Mouse (Mus musculus) cerebellum, adult 9-11 months (tissue): ENCODE measurements around the gene Unc93a.
A peak's percentile ranks its signal among the peaks of the same experiment; 100 is the strongest.
"Not testable (repeated sequence)": the region's sequence is repeated elsewhere in the genome, so short reads cannot be mapped to it uniquely, and the experiment has no call there.

Source experiments
- DNase-seq: peaks from one replicate; pipeline ENCODE4 v3.0.0; 2022

Unc93a gene

DNA sequence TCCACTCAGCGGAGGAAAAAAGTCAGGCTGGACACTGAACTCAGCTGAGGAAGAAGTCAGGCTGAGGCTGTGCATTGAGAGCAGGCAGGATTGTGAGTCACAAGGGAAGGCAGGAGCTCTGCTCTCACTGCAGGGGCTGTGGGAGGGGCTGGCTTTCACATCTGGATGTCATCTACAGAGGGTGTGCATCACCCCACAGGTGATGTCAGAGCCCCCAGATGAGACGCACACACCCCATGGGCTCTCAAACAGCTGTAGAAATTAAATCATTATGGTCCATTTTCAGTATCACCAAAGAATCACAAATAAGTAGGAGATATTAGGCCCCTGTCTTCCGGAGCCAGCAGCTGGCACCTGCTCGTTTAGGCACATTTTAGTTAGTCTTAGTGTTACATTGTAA lies at the start of gene Unc93a:
TSS of gene Unc93a (minus strand) at position 101 of the 400 bp plus-strand sequence.
- not testable (repeated sequence) for DNase-seq

DNA sequence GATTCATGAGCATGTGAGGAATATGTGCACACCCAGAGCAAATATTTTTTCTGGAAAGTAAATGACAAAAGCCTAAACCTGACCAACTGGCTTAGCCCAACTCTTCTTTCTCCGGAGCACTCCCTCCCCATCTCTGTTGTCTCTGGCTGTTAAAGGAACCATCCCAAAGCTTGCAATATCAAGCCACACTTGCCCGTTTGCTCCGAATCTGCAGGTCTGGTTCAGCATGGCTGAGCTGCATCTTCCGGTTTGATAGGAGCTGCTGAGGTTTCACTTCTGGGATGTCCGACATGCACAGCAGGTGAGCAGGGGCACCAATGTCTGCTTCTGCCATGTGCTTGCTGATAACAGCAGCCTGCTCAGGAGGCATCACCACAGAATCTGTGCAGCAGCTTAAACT lies 48.9 kb upstream of the Unc93a start:
- not testable (repeated sequence) for DNase-seq

DNA sequence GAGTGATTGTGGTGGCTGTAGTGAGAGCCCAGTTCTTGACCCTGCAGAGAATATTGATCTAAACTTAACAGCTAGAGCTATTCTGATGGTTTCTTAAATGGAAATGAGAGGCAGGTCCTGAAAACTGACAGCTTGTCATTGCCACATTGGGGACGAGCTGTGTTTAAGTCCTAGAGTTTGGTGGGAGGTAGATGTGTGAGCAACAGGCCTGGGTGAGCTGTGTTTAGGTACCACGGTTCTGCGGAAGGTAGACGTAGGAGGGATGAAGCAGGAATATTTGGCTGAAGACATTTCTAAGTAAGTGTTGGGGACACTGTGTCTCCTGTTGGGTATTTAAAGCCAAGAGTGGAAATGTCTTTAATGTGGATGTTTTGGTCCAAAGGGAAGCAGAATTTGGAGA lies 47.4 kb upstream of the Unc93a start:
- DNase-seq = not testable (repeated sequence)

DNA sequence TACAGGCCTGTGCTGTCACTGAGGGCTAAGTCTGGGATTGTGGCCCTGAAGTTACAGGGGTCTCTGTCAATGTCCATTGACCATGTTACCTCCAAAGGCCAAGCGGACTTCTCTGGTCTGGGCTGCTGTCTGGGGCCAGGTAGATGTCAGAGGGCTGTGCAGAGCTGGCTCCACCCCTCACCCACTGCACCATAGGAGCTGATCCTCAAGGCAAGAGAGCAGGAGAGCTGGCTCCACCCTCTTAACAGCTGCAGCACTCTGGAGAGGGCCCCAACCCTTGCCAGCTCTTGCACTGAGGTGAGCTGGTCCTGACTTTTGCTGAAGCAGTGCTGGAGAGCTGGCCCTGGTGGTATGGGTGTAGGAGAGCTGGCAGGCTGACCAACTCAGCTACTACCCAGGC lies 46.2 kb upstream of the Unc93a start:
- not testable (repeated sequence) for DNase-seq

DNA sequence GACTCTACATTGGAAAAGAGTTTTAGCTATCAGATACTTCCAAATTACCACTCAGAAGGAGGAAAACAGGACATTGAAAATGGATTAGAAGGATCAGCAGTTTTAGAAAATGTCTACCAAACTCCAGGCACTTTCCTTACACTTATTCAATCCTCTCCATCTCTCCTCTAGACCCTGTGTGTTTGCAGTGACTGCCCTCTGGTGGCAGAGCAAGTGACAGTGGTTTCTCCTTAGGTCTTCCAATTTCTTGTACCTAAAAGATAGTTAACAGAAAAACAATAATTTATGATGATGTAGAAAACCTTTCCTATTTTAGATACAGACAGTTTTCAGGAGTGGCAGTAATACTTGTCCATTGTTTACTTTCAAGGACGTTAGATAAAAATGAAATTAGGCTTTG lies 44.0 kb upstream of the Unc93a start:
- not testable (repeated sequence) for DNase-seq

DNA sequence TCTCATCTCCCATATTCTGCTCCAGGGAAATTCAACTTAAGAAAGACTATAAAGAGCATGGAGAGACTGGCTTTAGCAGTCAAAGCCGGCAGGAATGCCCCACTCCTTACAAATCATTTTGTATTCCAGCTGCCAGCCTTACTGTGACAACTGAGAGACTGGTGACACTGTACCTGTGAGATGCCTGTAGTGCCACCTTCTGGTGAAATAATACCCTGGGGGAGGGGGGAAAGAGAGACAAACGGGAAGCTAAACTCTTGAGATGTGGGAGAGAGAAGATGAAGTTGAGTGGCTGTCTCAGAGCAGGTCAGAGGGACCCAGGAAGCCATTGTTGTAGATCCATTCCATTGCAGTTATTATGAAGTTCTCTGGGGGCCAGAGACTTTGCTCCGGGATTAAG lies 42.4 kb upstream of the Unc93a start:
- DNase-seq = not testable (repeated sequence)

DNA sequence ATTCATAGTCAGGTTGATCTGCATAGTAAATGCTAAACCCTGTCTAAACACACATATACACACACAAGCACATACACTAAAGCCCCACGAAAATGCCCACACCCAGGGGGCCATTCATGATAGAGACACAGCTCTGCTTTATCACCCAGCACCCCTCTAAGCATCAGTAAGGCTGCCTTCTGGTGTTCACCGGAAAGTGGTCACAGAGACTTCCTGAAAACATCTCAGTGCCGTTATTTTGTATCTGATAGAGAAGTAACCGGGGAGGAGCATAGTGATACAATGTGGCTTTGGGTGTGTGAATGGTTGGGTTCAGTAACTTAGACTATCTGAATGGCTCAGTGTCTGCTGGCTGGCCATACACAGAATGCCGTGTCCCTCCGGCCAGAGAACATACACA lies 42.0 kb upstream of the Unc93a start:
- DNase-seq = not testable (repeated sequence)

DNA sequence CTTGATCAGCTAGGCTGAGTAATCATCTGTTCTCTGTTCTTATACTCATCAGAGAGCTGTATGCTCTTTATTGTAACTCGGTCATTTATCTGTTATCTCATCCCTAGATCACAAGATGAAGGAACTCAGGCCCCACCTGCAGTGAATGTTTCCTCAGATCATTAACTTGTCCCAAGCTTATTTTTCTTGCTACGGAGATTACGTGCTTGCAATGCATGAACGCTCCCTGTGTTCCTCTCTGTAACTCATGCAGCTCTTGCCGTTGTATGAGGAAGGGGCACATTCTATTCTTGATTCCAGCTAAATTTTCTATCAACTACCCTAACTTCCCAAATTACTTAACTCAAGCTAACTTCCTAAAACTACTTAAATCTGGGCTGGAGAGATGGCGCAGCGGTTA lies 14.5 kb upstream of the Unc93a start:
- not testable (repeated sequence) for DNase-seq

DNA sequence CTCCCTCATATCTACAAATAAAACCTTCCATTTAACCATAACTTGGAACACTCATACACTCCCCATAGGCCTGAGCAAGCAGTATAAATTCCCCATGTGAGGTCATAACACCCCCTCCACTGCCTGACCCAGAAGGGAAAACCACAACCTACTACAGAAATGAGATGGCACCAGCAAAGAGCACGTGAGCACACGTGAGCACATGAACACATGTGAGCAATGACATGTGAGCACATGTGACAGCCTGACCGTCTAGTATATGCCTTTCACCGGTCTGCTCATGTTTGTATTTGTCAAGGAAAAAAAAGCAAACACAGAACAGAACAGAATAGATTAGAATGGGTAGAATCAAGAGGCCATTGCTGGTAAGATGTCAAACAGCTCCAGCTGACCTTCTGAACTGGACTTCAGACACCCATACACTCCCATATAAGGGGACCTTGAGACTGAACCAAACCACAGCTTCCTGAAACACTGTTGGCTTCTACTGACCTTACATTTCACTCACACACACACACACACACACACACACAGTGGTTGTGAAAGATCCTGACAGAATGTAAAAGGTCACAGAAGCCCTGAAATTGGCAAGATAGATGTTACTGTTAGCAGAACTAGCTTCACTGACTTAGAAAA lies 13.1 kb upstream of the Unc93a start:
- DNase-seq = not testable (repeated sequence)

DNA sequence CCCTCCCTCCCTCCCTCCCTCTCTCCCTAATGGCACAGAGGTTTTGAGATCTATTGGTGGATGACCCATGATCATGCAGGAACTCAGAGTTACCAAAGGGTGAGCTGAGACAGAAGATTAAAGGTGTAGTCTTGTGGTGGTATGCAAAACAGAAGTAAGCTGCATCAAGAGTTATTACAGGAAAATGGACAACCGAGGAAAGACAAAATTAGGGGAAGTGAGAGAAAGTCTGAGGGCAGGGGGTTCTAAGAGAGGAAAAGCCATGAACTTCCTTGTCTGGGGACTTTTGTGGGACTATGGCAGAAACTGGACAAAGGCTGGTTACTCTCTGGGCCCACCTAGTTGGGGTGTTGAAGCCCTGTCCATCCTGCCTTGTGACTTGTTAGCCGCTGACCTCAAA lies 11.1 kb upstream of the Unc93a start:
- not testable (repeated sequence) for DNase-seq

DNA sequence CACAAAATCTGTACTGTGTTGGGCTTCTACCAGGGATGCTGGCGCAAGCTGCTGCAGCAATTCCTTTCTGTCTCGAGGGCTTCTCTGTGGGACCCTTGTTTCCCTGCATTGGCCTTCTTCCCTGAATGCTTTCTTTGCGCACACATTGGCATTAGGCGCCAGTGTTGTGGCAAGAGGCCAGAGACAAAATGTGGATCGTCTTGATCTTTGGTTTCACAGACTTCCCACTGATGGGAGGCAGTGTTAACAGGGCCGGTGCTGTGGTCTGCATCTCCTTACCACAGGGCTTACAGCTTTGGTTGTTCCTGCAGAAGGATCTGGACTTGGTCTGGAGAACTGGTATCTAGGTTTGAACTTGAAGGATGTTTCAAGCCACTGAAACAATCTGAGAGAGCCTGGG lies 3.7 kb upstream of the Unc93a start:
- peak; percentile 2 for DNase-seq

DNA sequence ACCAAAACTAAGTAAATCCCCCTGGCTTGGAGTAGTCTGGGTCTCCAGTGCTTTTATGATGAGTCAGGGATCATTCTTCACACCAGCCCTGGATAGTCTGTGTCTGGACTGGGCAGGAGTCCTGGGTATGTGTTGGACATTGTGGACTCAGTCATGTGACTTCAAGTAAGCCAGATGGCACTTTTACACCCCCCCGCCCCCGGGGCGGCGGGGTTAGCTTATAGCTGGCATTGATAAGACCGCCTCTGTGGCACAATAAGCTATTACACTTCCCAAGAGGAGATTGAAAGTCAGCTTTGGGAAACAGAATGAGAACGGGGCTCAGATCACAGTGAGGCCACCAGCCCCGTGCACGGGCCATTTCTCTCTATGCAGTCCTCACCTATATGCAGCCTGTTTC lies 742 bp upstream of the Unc93a start:
- DNase-seq = not testable (repeated sequence)

DNA sequence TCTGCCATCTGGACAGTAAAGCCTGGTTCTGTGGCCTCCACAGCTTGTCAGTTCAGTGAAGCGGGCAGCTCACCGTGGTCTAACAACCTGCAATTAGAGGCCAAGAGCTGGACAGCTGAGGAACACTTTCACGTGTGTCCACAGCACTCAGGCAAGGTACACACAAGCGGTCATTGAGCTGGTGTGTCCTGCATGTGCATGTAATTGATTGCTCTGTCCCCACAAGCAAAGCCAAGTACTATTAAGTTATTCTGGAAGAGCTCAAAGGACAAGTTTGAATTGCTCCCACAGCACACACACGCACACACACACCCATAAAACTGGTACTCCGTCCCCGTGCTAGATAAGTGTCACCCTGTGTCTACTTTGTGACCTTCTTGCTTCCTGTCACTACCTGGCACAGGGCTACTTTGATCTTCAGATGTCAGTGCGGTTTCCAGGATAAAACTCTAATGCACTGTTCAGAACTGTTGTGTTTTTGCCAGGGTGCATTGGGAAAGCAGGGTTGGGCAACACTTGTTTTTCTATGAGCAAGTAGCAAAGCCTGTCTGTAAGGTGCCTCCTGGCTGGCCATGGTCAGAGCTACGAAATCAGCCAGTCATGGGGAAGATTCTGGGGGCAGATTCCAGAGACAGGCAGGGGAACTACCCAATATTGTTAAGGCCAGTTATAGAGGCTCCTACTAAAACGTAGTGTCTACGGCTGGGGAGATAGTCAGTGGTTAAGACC lies 1.7 kb downstream of the Unc93a start:
- DNase-seq = not testable (repeated sequence)

DNA sequence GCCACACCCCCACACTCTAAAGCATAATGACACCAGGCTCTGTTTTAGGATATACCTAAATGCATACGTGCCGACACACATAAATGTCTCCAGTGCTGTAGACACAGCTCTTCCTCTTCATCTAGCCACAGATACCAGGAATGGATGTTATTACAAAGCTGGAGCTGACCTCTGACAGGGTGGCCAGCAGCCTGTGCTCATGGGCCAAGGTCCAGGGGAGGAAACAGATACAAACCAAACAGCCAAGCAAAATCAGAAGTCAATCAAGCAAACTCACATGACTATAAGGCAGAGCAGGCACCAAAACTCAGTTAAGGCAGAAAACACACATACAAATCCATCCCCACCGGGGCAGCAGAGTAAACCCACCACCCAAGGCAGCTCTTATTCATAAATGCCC lies 2.3 kb downstream of the Unc93a start:
- DNase-seq = not testable (repeated sequence)

DNA sequence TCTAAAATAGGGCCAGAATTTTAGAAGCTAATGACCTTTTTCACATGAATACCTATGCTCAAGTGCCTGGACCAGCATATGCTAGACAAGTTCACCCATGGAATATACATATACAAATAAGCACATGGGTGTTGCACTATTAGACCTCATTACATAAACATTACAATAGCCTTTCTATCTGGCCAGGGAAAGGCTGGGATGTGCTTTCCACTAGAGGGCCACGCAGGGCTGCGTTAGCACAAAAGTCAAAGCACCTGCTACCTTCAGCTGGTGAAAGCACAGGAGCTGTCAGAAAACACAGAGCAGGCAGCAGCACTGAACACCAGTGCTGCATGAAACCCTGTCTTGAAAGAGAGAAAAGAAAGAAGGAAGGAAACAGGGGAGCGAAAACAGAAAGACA lies 7.4 kb downstream of the Unc93a start:
- DNase-seq = not testable (repeated sequence)

DNA sequence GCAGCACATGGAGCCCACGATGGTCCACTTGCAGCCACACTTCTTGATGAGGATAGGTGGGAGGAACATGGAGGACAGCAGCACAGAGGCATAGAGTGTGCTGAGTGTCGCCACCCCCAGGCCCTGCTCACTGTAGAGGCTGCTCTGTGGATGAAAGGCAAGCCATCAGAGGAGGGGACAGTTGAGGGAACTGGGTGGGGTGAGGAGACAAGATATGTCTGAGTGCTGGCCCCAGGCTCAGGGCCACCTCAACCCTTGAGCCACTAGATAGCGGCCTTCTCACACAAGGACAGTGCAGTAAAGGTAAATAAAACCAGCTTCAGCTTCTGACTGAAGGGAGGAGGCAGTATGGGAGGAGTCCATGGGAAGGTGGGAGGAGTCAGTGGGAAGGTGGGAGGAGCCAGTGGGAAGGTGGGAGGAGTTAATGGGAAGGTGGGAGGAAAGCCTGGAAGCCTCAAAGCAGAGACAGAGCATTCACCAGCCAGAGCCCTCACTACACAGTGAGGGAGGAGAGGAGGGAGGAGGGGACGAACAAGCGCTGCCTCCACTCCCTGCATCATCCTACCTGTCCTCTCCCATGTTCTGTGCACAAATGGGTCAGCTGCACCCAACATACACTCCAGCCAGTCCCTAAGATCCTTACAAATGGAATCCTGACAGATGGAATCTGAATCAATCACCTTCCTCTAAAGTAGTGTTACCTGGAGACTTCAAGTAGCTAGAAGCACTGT lies 8.1 kb downstream of the Unc93a start:
- not testable (repeated sequence) for DNase-seq

DNA sequence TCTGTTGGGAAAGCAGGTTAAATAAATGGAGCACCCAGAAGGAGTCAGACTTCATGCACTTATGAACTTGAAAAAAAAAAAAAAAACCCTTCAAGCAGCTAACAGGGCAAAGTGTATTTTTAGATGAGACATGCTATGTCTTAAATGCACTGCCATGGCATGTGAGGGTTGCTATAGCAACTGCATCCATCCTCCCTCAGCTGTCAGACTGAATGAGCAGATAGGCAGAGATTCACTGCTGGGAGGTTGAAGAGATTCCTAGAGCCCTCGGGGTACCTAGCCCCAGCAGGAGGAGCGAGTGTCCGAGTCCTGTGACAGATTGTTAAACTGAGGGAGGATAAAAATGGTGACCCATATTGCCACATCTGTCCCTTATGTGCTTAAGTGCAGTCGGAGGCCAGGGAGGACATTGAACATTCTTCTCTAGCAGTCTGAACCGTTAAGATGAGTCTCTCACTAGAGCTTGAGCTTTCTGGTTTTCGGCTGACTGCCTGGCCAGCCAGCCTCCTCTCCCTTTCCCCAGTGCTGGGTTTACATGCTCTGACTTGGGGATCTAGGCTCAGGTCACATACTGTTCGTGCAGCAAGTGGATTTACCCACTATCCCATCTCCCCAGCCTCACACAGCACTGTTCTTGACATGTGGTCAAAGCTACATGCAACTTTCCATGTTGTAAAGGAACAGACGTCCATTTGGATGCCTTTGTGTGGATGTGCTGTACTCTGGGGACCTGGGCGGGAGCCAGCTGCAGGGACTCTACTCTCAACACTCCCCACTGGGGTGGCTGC lies 18.9 kb downstream of the Unc93a start:
- not testable (repeated sequence) for DNase-seq

DNA sequence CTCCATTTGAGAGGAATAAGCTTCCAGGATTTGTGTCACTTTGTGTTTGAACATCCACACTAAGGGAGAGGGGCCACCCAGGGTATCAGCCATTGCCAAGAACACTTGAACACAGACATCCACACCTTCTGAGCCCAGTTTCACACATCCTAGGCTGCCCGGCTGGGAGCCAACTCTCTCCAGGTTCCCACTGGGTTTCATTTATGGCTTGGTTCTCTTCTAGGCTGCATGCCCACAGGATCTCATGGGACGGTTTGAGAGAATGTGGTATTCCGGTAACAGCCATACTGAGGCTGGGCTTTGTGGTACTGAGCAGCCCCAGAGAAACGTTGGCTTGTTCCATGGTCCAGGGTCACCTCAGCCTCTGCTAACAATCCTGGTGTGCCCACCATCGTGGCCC lies 25.0 kb downstream of the Unc93a start:
- peak; percentile 14 for DNase-seq

DNA sequence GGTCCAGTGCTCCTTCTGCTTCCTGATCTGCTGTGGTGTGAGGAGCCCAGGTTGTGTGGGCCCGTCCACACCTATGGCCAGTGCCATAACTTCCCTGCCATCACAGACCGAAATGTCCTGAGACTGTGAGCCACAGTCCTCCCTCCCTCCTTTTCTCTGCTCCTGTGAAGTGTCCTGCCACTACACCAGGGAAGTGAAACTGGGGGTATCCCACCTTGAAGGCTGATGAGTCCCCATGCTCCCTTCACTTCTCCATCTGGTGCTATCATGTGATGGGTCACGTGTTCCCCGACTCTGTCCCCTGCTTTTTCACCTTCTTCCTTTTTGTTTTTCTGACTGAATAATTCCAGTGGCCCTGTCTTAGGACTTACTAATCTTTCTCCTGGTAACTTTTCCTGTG lies 38.6 kb downstream of the Unc93a start:
- DNase-seq = not testable (repeated sequence)

DNA sequence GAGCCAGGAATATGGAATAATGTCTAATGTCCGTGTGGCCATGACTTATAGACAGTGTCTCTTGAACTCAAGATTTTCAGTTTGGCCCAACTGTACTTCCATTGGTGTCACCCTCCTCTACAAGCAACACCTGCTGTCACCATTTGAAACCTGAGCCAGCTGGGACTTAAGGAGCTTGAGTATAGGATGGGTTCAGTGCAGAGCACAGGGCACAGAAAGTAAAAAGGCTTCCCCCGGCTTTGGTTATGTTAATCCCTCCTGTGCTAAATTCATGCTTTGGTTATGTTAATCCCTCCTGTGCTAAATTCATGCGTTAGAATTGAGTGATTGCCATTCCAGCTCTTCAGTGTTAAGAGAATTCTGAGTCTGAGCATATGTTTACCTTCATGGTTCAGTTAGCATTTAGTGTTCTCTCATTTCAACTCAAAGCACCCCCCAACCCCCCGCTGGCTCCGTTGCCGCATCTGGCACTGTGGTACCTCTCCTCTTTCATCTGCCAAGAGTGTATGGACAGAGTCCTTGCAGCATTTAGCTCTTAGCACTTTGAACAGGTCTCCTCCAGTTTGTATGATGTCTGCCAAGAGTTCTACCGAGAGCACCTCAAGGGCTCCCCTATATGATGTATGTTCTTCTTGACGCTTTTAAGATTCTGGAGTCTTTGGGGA lies 39.4 kb downstream of the Unc93a start:
- not testable (repeated sequence) for DNase-seq

DNA sequence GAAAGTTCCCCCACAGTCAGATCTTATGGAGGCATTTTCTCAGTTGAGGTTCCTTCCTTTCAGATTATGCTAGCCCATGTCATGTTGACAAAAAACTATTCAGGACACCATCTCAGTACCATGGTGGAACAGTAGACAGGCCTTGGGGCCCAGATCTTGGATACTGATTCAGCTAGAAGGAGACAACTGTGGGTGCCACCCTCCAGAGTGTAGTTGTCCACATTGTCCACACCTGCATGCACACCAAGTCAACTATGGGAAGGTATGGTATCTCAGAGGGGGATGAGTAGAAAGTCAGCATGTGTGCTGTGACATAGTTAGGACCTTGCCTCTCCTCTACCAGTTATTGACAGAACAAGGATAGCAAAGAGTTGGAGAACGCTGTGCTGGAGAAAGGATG lies 40.1 kb downstream of the Unc93a start:
- not testable (repeated sequence) for DNase-seq

DNA sequence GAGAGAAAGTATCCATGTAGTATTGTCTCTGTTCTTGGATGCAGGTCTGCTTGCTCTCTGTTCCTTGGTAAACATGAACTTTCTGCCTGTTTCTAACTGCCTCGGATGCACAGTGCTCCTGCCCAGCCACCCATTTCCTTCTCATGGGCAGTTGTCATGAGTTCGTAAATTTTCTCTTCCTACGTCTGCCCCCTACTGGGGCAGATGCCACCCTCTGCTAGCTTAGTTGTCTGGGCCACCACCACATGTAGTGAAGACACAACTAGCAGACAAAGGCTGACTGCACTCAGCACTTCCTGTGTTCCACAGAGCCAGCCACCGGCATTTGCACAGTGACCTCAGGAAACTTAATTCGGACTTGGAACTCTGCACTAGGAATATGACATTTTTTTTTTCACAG lies 62.4 kb downstream of the Unc93a start:
- not testable (repeated sequence) for DNase-seq
